Mouse (Mus musculus) skeletal muscle tissue, postnatal 0 days (tissue): ENCODE results near the gene Aldh1l2. TPM values are rescaled to one million over a fixed set of nuclear protein-coding genes. Genes with fewer than 3 reads are reported as not detected.

ENCODE experiments used
- polyA plus RNA-seq: library from polyadenylated mRNA; unstranded; fragments of >200 nt; fragmentation: Nextera tagmentation; extraction: Ambion mirVana; gene quantifications from 2 replicates; pipeline ENCODE4 v1.2.1, GENCODE M21; 2015

Gene Aldh1l2
- 3.4 and 4.1 TPM in 2 replicates for polyA plus RNA-seq

GRCm38 (mm10) chr10:83533910-83534283, at the start of gene Aldh1l2:
Aldh1l2 (minus strand) TSS chr10:83534140.

GRCm38 (mm10) chr10:83543439-83544102, 9.6 kb upstream of the Aldh1l2 start, which contains the start of gene Washc4:
Washc4 (plus strand) TSS chr10:83543752.

Other genes starting within 250 kb of the Aldh1l2 start
- 0.40 and 0.60 TPM in 2 replicates for gene Slc41a2, start 196.3 kb downstream of the Aldh1l2 start, polyA plus RNA-seq
- gene D10Wsu102e, start 173.9 kb downstream of the Aldh1l2 start, polyA plus RNA-seq = 0.17 and 0.18 TPM in 2 replicates
- gene Washc4, start 9.6 kb upstream of the Aldh1l2 start, polyA plus RNA-seq = 24.7 and 25.4 TPM in 2 replicates
- gene Appl2, start 114.6 kb upstream of the Aldh1l2 start, polyA plus RNA-seq = 28.2 and 28.6 TPM in 2 replicates
- 10.0 TPM in 2 replicates for gene 1500009L16Rik, start 188.7 kb upstream of the Aldh1l2 start, polyA plus RNA-seq